Mouse (Mus musculus) hindbrain, embryonic 16.5 days (tissue): ENCODE measurements around the gene Thbs2. TPM values are rescaled to one million over a fixed set of nuclear protein-coding genes. Genes with fewer than 3 reads are reported as not detected.

Experiments used
- ATAC-seq: fragments of 200-750 bp; cut with Nextera tagmentation; 2 replicates; pipeline ENCODE4 v1.8.0; 2017; ENCODE audit warnings: moderate TSS enrichment, moderate library complexity
- H3K27ac ChIP-seq: fragments of 300-500 bp; sonication (generic); 2 replicates; pipeline ENCODE4 v1.5.1; 2014; ENCODE audit warnings: low read depth, mild to moderate bottlenecking, control low read depth, low read length, moderate library complexity
- H3K27me3 ChIP-seq: fragments of 300-500 bp; sonication (generic); replicated peaks from 2 replicates; pipeline ENCODE4 v1.6.1; 2014; ENCODE audit warnings: low read length; ENCODE audit not compliant: control insufficient read depth, insufficient read depth
- H3K36me3 ChIP-seq: fragments of 300-500 bp; sonication (generic); 2 replicates; pipeline ENCODE4 v1.6.1; 2014; ENCODE audit warnings: mild to moderate bottlenecking, low read length, moderate library complexity, mixed read lengths; ENCODE audit not compliant: control insufficient read depth, insufficient read depth
- H3K4me1 ChIP-seq: fragments of 300-500 bp; sonication (generic); 2 replicates; pipeline ENCODE4 v1.6.1; 2014; ENCODE audit warnings: low read depth, low read length; ENCODE audit not compliant: control insufficient read depth, insufficient read depth
- H3K4me2 ChIP-seq: fragments of 300-500 bp; sonication (generic); 2 replicates; pipeline ENCODE4 v1.6.1; 2014; ENCODE audit warnings: mild to moderate bottlenecking, low read length, control low read depth, moderate library complexity
- H3K4me3 ChIP-seq: fragments of 300-500 bp; sonication (generic); 2 replicates; pipeline ENCODE4 v1.5.1; 2014; ENCODE audit warnings: mild to moderate bottlenecking, low read length, control low read depth, moderate library complexity
- H3K9ac ChIP-seq: fragments of 300-500 bp; sonication (generic); 2 replicates; pipeline ENCODE4 v1.6.1; 2014; ENCODE audit warnings: low read depth, mild to moderate bottlenecking, control low read depth, low read length, moderate library complexity
- H3K9me3 ChIP-seq: fragments of 300-500 bp; sonication (generic); 2 replicates; pipeline ENCODE4 v1.6.1; 2014; ENCODE audit warnings: mild to moderate bottlenecking, low read length, moderate library complexity; ENCODE audit not compliant: control insufficient read depth
- WGBS: fragments of 180-500 bp; shearing (Covaris S2); extraction: QIAGEN DNeasy Blood & Tissue Kit; methylation state at CpG from one replicate; pipeline ENCODE4 v1.1.7; 2014; 5-methylcytosine and 5-hydroxymethylcytosine counted together
- polyA plus RNA-seq: library from polyadenylated mRNA; unstranded; fragments of >200 nt; fragmentation: Nextera tagmentation; extraction: Ambion mirVana; gene quantifications from 2 replicates; pipeline ENCODE4 v1.2.1, GENCODE M21; 2015

The Thbs2 gene
- polyA plus RNA-seq, 1 experiment from 2014 or later = 3.7 TPM

DNA sequence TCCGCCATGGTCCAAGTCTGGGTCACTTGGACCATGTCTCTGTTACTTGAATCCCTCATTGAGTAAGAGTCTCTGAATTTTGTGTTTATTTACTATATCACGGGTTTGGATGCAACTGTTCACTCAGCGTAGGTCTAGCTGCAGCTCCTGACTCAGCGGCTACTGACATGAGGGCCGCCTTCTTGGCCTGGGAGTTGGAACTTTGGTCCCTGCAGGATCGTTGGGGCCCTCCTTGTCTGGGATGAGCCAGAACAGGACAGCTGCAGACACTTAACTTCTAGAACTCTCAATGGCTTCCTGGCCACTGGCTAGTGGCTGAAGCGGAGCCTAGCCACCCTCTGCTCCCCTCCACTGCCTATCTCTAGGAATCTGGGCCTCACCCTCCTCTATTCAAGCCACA, 11.2 kb downstream of the Thbs2 start:
- ATAC-seq = no peak
- WGBS = 81% methylated on average over 7 of the region's 7 CpGs
- Histone ChIP-seq H3K4me2 (no peak overlapping the region), H3K4me3 (no peak overlapping the region), H3K9ac (no peak overlapping the region), H3K4me1 (no peaks in the 10 kb centered on the region), H3K36me3 (no peaks in the 10 kb centered on the region), H3K27ac (no peak overlapping the region), H3K27me3 (no peaks in the 10 kb centered on the region), H3K9me3 (no peaks in the 10 kb centered on the region)

DNA sequence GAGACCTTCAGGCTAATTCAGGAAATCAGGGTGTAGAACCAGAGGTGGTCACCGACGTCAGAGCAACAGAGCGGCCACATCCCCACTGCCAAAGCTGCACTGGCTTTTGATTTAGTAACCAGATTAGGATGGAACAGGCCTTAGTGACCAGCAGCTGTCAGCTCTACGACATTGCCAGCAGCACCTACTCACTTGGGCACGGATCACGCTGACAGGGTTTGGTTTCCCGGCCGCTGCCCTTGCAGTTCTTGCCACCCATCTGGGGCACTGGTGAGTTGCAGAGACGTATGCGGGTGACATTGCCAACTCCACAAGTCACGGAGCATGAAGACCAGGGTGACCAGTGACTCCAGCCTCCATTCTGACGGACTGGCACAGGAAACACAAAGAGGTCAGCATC, 13.0 kb downstream of the Thbs2 start:
- H3K9ac ChIP-seq = no peak overlapping the region
- 89% methylated on average over 12 of the region's 12 CpGs for WGBS
- H3K27ac ChIP-seq = no peak overlapping the region
- no peak for ATAC-seq
- no peaks in the 10 kb centered on the region for H3K4me1 ChIP-seq
- no peak overlapping the region for H3K4me3 ChIP-seq
- no peaks in the 10 kb centered on the region for H3K27me3 ChIP-seq
- no peaks in the 10 kb centered on the region for H3K36me3 ChIP-seq
- no peak overlapping the region for H3K4me2 ChIP-seq
- no peaks in the 10 kb centered on the region for H3K9me3 ChIP-seq

DNA sequence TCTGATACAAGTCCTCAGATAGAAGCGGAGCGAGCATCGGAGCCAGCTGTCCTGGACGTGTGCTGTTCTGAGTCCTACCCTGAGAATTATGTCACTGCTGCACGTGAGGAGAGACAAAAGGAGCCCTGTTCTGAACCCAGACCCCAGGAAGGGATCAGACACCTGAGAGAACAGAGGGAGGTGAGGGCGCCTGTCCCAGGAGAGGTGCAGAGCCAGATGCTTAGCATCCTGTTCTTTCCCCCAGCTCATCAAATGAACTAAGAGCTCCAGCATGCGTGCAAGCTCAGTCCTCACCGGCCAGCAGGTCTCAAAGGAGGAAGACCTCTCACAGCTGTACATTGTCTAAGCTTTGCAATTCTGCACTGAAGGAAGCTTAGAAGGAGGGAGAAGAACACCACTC, 16.8 kb downstream of the Thbs2 start:
- no peaks in the 10 kb centered on the region for H3K36me3 ChIP-seq
- WGBS = 78% methylated on average over 8 of the region's 8 CpGs

DNA sequence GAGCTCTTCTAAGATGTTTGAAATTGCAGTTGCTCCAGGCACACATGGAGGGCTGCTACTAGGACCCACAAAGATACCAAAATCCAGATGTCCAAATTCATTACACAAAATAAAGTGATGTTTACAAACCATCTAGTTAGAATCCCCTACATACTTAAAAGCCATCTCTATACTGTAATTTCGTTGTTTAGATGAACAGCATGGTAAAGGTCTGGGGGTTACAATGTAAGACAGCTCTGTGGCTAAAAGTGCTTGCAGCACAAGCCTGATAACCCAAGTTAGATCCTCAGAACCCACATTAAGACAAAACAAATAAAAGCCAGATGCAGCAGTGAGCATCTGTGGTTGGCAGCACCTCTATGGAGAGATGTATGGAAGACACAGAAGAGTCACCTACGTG, 18.5 kb downstream of the Thbs2 start:
- WGBS = 87% methylated on average over 2 of the region's 2 CpGs
- H3K9ac ChIP-seq = no peak overlapping the region
- no peaks in the 10 kb centered on the region for H3K9me3 ChIP-seq
- no peak overlapping the region for H3K27ac ChIP-seq
- H3K27me3 ChIP-seq = no peaks in the 10 kb centered on the region
- no peak overlapping the region for H3K4me2 ChIP-seq
- no peaks in the 10 kb centered on the region for H3K4me1 ChIP-seq
- no peaks in the 10 kb centered on the region for H3K36me3 ChIP-seq
- no peak for ATAC-seq
- H3K4me3 ChIP-seq = no peak overlapping the region

More for the DNA sequence above, 16.8 kb downstream of the Thbs2 start:
- no peak overlapping the region for H3K4me2 ChIP-seq
- H3K9me3 ChIP-seq = no peaks in the 10 kb centered on the region
- no peaks in the 10 kb centered on the region for H3K27me3 ChIP-seq
- no peak overlapping the region for H3K4me3 ChIP-seq
- H3K9ac ChIP-seq = no peak overlapping the region
- ATAC-seq = no peak
- no peak overlapping the region for H3K27ac ChIP-seq
- no peaks in the 10 kb centered on the region for H3K4me1 ChIP-seq

DNA sequence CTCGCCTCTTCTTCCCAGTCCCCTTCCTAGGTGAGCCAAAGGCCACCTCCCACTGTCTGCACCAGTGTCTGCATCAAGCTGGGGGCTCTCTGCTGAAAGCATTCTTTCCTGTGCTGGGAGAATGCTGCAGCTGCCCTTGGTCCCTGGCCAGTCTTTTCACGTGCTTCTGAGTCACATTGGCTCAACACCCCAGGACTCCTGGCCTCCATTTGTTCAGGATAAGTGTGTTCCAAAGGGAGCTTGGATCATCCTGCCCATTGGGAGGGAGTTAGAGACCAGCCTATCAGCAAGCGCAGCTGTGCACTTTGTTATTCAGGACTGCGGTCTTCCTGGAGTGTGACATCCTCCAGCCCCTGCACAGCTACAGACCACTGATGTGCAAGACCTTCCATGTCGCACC, 21.6 kb downstream of the Thbs2 start:
- ATAC-seq = peak; percentile 63; the same call in 1 of the 2 replicates
- Histone ChIP-seq H3K4me2 (no peak overlapping the region), H3K4me1 (no peaks in the 10 kb centered on the region), H3K36me3 (no peaks in the 10 kb centered on the region), H3K4me3 (no peak overlapping the region), H3K9me3 (no peaks in the 10 kb centered on the region), H3K27ac (no peak overlapping the region), H3K9ac (no peak overlapping the region), H3K27me3 (no peaks in the 10 kb centered on the region)
- WGBS = 31% methylated on average over 5 of the region's 5 CpGs

DNA sequence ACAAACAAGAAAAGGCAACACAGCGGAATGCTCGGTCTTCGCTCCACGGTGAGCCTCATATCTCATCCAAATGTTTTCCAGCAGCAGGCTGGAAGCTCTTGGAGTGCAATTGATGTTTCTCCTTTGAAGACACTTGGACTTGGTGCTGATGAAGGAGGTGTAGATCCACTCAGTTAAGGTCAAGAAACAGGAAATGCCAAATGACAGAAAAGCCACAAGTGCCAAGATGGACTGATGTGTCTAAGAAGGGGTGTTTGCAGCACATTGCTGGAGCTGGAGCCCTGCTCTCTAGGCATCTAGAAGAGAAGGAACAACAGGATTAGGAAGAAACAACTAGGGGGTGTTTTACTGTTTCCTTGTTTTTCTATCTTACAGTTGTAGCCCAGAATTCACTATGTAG, 26.8 kb downstream of the Thbs2 start:
- WGBS = 81% methylated on average over 4 of the region's 4 CpGs
- H3K27me3 ChIP-seq = no peaks in the 10 kb centered on the region
- no peak overlapping the region for H3K27ac ChIP-seq
- H3K4me3 ChIP-seq = no peak overlapping the region
- no peak overlapping the region for H3K9ac ChIP-seq
- H3K9me3 ChIP-seq = no peaks in the 10 kb centered on the region
- H3K4me2 ChIP-seq = no peak overlapping the region
- H3K4me1 ChIP-seq = no peaks in the 10 kb centered on the region
- H3K36me3 ChIP-seq = no peaks in the 10 kb centered on the region
- no peak for ATAC-seq

DNA sequence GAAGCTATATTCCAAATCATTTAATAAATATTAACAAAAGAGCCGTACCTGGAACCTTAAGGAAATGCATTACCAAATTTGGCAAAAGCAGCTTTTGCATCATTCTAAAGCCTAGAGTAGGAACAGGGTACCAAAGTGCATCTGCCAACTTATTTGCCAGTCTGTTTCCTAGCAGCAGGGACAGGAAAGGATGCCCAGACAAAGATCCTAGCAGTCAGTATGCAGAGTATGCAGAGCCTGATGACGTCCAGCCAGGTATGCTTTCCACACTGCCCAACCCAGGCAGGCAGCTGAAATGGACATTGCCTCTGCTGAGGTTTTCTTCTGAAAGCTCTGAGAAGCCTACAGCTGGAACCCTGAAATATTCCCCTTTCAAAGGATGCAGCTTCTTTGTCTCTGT, 27.6 kb downstream of the Thbs2 start:
- no peak for ATAC-seq
- no peak overlapping the region for H3K4me2 ChIP-seq
- WGBS = 78% methylated on average over 2 of the region's 2 CpGs

DNA sequence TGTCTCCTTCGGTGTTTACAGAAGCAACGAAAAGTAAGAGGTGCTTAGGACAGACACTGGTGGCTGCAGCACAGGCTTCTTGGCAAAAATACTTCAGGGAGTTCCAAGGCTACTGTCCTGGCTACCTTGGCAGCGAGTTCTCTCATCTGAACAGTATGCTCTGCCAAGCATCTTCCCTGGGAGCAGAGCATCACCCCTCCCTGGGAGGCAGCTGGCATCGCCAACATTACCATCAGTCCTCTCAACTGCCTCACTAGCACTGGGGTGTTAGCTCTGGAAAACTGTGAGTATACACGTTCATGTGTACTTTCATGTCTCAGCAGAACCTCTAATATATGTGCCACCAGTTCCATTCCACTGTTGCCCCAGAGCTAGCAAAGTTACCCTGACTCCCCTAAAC, 30.7 kb downstream of the Thbs2 start:
- Histone ChIP-seq H3K27me3 (no peaks in the 10 kb centered on the region), H3K4me1 (no peaks in the 10 kb centered on the region), H3K9me3 (no peaks in the 10 kb centered on the region), H3K4me2 (no peak overlapping the region), H3K36me3 (no peaks in the 10 kb centered on the region), H3K27ac (no peak overlapping the region), H3K4me3 (no peak overlapping the region), H3K9ac (no peak overlapping the region)
- no peak for ATAC-seq
- WGBS = 74% methylated on average over 5 of the region's 5 CpGs

More for the DNA sequence above, 27.6 kb downstream of the Thbs2 start:
- no peaks in the 10 kb centered on the region for H3K4me1 ChIP-seq
- H3K9me3 ChIP-seq = no peaks in the 10 kb centered on the region
- no peak overlapping the region for H3K9ac ChIP-seq
- H3K27me3 ChIP-seq = no peaks in the 10 kb centered on the region
- no peaks in the 10 kb centered on the region for H3K36me3 ChIP-seq
- no peak overlapping the region for H3K27ac ChIP-seq
- no peak overlapping the region for H3K4me3 ChIP-seq

DNA sequence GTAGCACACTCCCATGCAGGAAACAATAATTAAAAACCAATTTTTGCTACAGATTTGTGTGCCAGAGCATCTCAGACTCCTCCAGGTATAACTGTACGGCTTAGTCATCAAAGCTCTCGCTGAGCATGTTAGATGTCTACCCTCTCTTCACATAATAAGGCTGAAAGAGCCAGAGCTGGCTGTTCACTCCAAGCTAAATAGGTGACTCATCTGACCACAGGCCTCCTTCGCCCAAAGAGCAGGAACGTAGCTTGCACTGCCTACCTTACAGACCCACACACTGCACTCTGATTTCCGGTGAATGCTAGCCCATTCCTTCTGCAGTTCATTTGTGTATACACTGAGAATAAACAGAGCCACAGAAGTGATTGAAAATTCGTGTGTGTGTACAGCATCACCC, 31.6 kb downstream of the Thbs2 start:
- Histone ChIP-seq H3K4me2 (no peak overlapping the region), H3K27me3 (no peaks in the 10 kb centered on the region), H3K9me3 (no peaks in the 10 kb centered on the region), H3K27ac (no peak overlapping the region), H3K4me3 (no peak overlapping the region), H3K36me3 (no peaks in the 10 kb centered on the region), H3K4me1 (no peaks in the 10 kb centered on the region), H3K9ac (no peak overlapping the region)
- WGBS = 91% methylated on average over 6 of the region's 6 CpGs
- no peak for ATAC-seq

DNA sequence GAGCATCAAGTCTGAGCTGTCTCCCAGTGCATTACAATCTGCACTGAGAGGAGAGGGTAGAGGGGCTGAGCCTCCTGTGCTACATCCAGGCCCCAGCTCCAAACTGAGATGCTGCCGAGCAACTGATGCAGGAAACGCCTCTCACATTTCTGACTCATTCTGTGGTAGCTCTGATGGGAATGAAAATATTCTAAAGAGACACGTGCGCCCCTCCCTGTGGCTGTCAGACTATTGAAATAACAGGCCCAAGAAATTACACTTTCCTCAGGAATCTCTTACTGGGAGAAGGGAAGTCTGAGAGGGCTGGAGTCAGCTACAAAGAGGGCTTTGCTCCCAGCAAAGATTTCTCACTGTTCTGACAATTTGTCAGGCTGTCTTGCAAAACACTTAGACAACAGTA, 34.3 kb downstream of the Thbs2 start:
- Histone ChIP-seq H3K36me3 (no peaks in the 10 kb centered on the region), H3K27me3 (no peaks in the 10 kb centered on the region), H3K9ac (no peak overlapping the region), H3K4me1 (no peaks in the 10 kb centered on the region), H3K27ac (no peak overlapping the region), H3K4me2 (no peak overlapping the region), H3K4me3 (no peak overlapping the region), H3K9me3 (no peaks in the 10 kb centered on the region)
- WGBS = 75% methylated on average over 4 of the region's 4 CpGs
- ATAC-seq = no peak
